Mouse (Mus musculus) olfactory bulb, adult 2 months (tissue): ENCODE measurements around the gene Nudt1. TPM values are rescaled to one million over a fixed set of nuclear protein-coding genes. Genes with fewer than 3 reads are reported as not detected.

ENCODE experiments used
- H3K27ac ChIP-seq: fragments of 200-500 bp; 2 replicates; pipeline ENCODE4 v1.5.1; 2012; ENCODE audit warnings: low read depth, low read length; ENCODE audit not compliant: insufficient read depth
- H3K4me1 ChIP-seq: fragments of 200-500 bp; 2 replicates; pipeline ENCODE4 v1.6.1; 2012; ENCODE audit warnings: low read length; ENCODE audit not compliant: control insufficient read depth, insufficient read depth
- H3K4me3 ChIP-seq: fragments of 200-500 bp; 2 replicates; pipeline ENCODE4 v1.5.1; 2012; ENCODE audit warnings: mild to moderate bottlenecking, low read depth, low read length, moderate library complexity; ENCODE audit not compliant: insufficient read depth
- CTCF ChIP-seq: fragments of 200-500 bp; IDR thresholded peaks from 2 replicates; pipeline ENCODE4 v1.5.1; 2012; ENCODE audit warnings: low read depth, mild to moderate bottlenecking, low read length, moderate library complexity; ENCODE audit not compliant: insufficient read depth
- POLR2A ChIP-seq: fragments of 200-500 bp; IDR thresholded peaks from 2 replicates; pipeline ENCODE4 v1.6.1; 2012; ENCODE audit warnings: mild to moderate bottlenecking, low read depth, low read length, moderate library complexity; ENCODE audit not compliant: insufficient read depth
- WGBS: fragments of 180-500 bp; shearing (Covaris S2); methylation state at CpG from one replicate; pipeline ENCODE4 v1.1.7; 2018; 5-methylcytosine and 5-hydroxymethylcytosine counted together
- polyA plus RNA-seq: library from polyadenylated mRNA; stranded (reverse); fragments of >200 nt; gene quantifications from 2 replicates; pipeline ENCODE4 v1.2.4, GENCODE M21; 2012; ENCODE audit warnings: low replicate concordance; ENCODE audit not compliant: missing spikeins, insufficient read depth, insufficient read length

Nudt1 gene
- polyA plus RNA-seq, 1 experiment = not detected

GRCm38 (mm10) chr5:140371671-140372070, 50.2 kb downstream of the Nudt1 start:
- WGBS = 79% methylated on average over 3 of the region's 3 CpGs
- Histone ChIP-seq H3K4me1 (peaks cover 3% of the 10 kb centered on the region; the same call in 1 of the 2 replicates), H3K4me3 (no peak overlapping the region), H3K27ac (no peak overlapping the region)
- TF ChIP-seq POLR2A (no peak), CTCF (no peak)

- no peak overlapping the region for H3K4me3 ChIP-seq
- 90% methylated on average over 2 of the region's 2 CpGs for WGBS
- H3K27ac ChIP-seq = no peak overlapping the region
- TF ChIP-seq POLR2A (no peak), CTCF (no peak)
- peaks cover 3% of the 10 kb centered on the region; the same call in 1 of the 2 replicates for H3K4me1 ChIP-seq
Measured at GRCm38 (mm10) chr5:140373711-140374110, 52.3 kb downstream of the Nudt1 start.

- 35% methylated on average over 3 of the region's 3 CpGs for WGBS
- Histone ChIP-seq H3K4me3 (no peak overlapping the region), H3K27ac (no peak overlapping the region), H3K4me1 (peaks cover 3% of the 10 kb centered on the region; the same call in 1 of the 2 replicates)
- TF ChIP-seq POLR2A = no peak
- no peak for TF ChIP-seq CTCF
Measured at GRCm38 (mm10) chr5:140374226-140374625, 52.8 kb downstream of the Nudt1 start.

GRCm38 (mm10) chr5:140375249-140375829, 53.9 kb downstream of the Nudt1 start:
- TF ChIP-seq CTCF (no peak), POLR2A (no peak)
- 93% methylated on average over 4 of the region's 4 CpGs for WGBS
- no peak overlapping the region for H3K27ac ChIP-seq
- H3K4me3 ChIP-seq = no peak overlapping the region
- H3K4me1 ChIP-seq = peaks cover 3% of the 10 kb centered on the region; the same call in 1 of the 2 replicates

- H3K4me1 ChIP-seq = peaks cover 3% of the 10 kb centered on the region; the same call in 1 of the 2 replicates
- no peak overlapping the region for H3K27ac ChIP-seq
- H3K4me3 ChIP-seq = no peak overlapping the region
- WGBS = 92% methylated on average over 6 of the region's 6 CpGs
- TF ChIP-seq POLR2A = no peak
Measured at GRCm38 (mm10) chr5:140378121-140378853, 56.8 kb downstream of the Nudt1 start.

- 77% methylated on average over 6 of the region's 6 CpGs for WGBS
- no peaks in the 10 kb centered on the region for H3K4me1 ChIP-seq
Measured at GRCm38 (mm10) chr5:140379299-140379698, 57.8 kb downstream of the Nudt1 start.

GRCm38 (mm10) chr5:140381156-140381555, 59.7 kb downstream of the Nudt1 start:
- TF ChIP-seq POLR2A (no peak), CTCF (no peak)
- Histone ChIP-seq H3K4me3 (no peak overlapping the region), H3K27ac (no peak overlapping the region), H3K4me1 (no peaks in the 10 kb centered on the region)
- WGBS = 92% methylated on average over 7 of the region's 7 CpGs

More at GRCm38 (mm10) chr5:140379299-140379698, 57.8 kb downstream of the Nudt1 start:
- Histone ChIP-seq H3K4me3 (no peak overlapping the region), H3K27ac (no peak overlapping the region)
- TF ChIP-seq CTCF = no peak
- no peak for TF ChIP-seq POLR2A

- 96% methylated on average over 6 of the region's 6 CpGs for WGBS
- no peak overlapping the region for H3K4me3 ChIP-seq
- no peak for TF ChIP-seq POLR2A
- TF ChIP-seq CTCF = no peak
- H3K27ac ChIP-seq = no peak overlapping the region
- H3K4me1 ChIP-seq = no peaks in the 10 kb centered on the region
Measured at GRCm38 (mm10) chr5:140382688-140383087, 61.2 kb downstream of the Nudt1 start.

- Histone ChIP-seq H3K4me1 (peaks cover 4% of the 10 kb centered on the region), H3K4me3 (no peak overlapping the region), H3K27ac (no peak overlapping the region)
- TF ChIP-seq POLR2A (no peak), CTCF (no peak)
- WGBS = 64% methylated on average over 7 of the region's 7 CpGs
Measured at GRCm38 (mm10) chr5:140383559-140383958, 62.1 kb downstream of the Nudt1 start.
